Mouse (Mus musculus): Measurements from ENCODE around the gene Rad51ap1. TPM values are rescaled to one million over a fixed set of nuclear protein-coding genes. Genes with fewer than 3 reads are reported as not detected.

The Rad51ap1 gene
- polyA plus RNA-seq (2014; fragmentation: Nextera tagmentation; extraction: Ambion mirVana) = 39.4 and 50.2 TPM in 2 replicates

GRCm38 (mm10) chr6:126939487-126940171, at the start of gene Rad51ap1, which contains the start of gene D6Wsu163e:
Gene Rad51ap1 (minus strand): TSS chr6:126939587.
Gene D6Wsu163e (plus strand): TSS chr6:126939962.
- Histone ChIP-seq H3K4me1 (ENCODE audit: control insufficient read depth, insufficient read depth, low read length) (peaks cover 9% of the 10 kb centered on the region; the same call in 1 of the 2 replicates), H3K9me3 (replicated peaks; ENCODE audit: control insufficient read depth, low read length) (no peaks in the 10 kb centered on the region), H3K4me2 (peak within 1 kb of the TSS; percentile 96), H3K36me3 (ENCODE audit: control insufficient read depth, insufficient read depth, low read length) (no peaks in the 10 kb centered on the region), H3K9ac (ENCODE audit: low read depth, low read length) (peak within 1 kb of the TSS; percentile 81), H3K27ac (ENCODE audit: low read depth, low read length) (peak within 1 kb of the TSS; percentile 46; the same call in 1 of the 2 replicates), H3K27me3 (ENCODE audit: control insufficient read depth, insufficient read depth, low read length) (no peaks in the 10 kb centered on the region), H3K4me3 (ENCODE audit: low read depth, low read length) (peak within 1 kb of the TSS; percentile 91)
- peak; percentile 97 for ATAC-seq (replicated peaks; ENCODE audit: insufficient number of reproducible peaks, low FRiP score, low TSS enrichment)
- WGBS (ENCODE audit: insufficient replicate concordance) = under 1% methylated on average over 33 of the region's 33 CpGs

GRCm38 (mm10) chr6:126981539-126982234, 42.3 kb upstream of the Rad51ap1 start:
- no peak overlapping the region for H3K4me2 ChIP-seq
- H3K9me3 ChIP-seq (replicated peaks; ENCODE audit: control insufficient read depth, low read length) = no peaks in the 10 kb centered on the region
- no peaks in the 10 kb centered on the region for H3K36me3 ChIP-seq (ENCODE audit: control insufficient read depth, insufficient read depth, low read length)
- no peaks in the 10 kb centered on the region for H3K27me3 ChIP-seq (ENCODE audit: control insufficient read depth, insufficient read depth, low read length)
- peak; percentile 67; the same call in 1 of the 2 replicates for ATAC-seq (replicated peaks; ENCODE audit: insufficient number of reproducible peaks, low FRiP score, low TSS enrichment)
- H3K9ac ChIP-seq (ENCODE audit: low read depth, low read length) = no peak overlapping the region
- no peaks in the 10 kb centered on the region for H3K4me1 ChIP-seq (ENCODE audit: control insufficient read depth, insufficient read depth, low read length)
- no peak overlapping the region for H3K4me3 ChIP-seq (ENCODE audit: low read depth, low read length)
- H3K27ac ChIP-seq (ENCODE audit: low read depth, low read length) = no peak overlapping the region
- 32% methylated on average over 5 of the region's 5 CpGs for WGBS (ENCODE audit: insufficient replicate concordance)

GRCm38 (mm10) chr6:126966241-126967026, 27.0 kb upstream of the Rad51ap1 start:
- Histone ChIP-seq H3K9ac (ENCODE audit: low read depth, low read length) (no peak overlapping the region), H3K27ac (ENCODE audit: low read depth, low read length) (peak overlapping the region; percentile 25; the same call in 1 of the 2 replicates), H3K9me3 (replicated peaks; ENCODE audit: control insufficient read depth, low read length) (no peaks in the 10 kb centered on the region), H3K4me3 (ENCODE audit: low read depth, low read length) (no peak overlapping the region), H3K4me2 (no peak overlapping the region), H3K27me3 (ENCODE audit: control insufficient read depth, insufficient read depth, low read length) (no peaks in the 10 kb centered on the region), H3K36me3 (ENCODE audit: control insufficient read depth, insufficient read depth, low read length) (no peaks in the 10 kb centered on the region), H3K4me1 (ENCODE audit: control insufficient read depth, insufficient read depth, low read length) (0 out of 2 replicates have a peak, but pooled peaks cover 5% of the 10 kb centered on the region)
- WGBS (ENCODE audit: insufficient replicate concordance) = 59% methylated on average over 14 of the region's 14 CpGs
- ATAC-seq (replicated peaks; ENCODE audit: insufficient number of reproducible peaks, low FRiP score, low TSS enrichment) = 0 out of 2 replicates have a peak, but pooled peaks have one; percentile 55

GRCm38 (mm10) chr6:126963426-126963825, 24.0 kb upstream of the Rad51ap1 start:
- 87% methylated on average over 9 of the region's 9 CpGs for WGBS (ENCODE audit: insufficient replicate concordance)
- 0 out of 2 replicates have a peak, but pooled peaks cover 5% of the 10 kb centered on the region for H3K4me1 ChIP-seq (ENCODE audit: control insufficient read depth, insufficient read depth, low read length)
- H3K4me3 ChIP-seq (ENCODE audit: low read depth, low read length) = no peak overlapping the region
- H3K4me2 ChIP-seq = no peak overlapping the region
- H3K9me3 ChIP-seq (replicated peaks; ENCODE audit: control insufficient read depth, low read length) = no peaks in the 10 kb centered on the region
- no peaks in the 10 kb centered on the region for H3K27me3 ChIP-seq (ENCODE audit: control insufficient read depth, insufficient read depth, low read length)
- H3K9ac ChIP-seq (ENCODE audit: low read depth, low read length) = no peak overlapping the region
- H3K36me3 ChIP-seq (ENCODE audit: control insufficient read depth, insufficient read depth, low read length) = no peaks in the 10 kb centered on the region
- H3K27ac ChIP-seq (ENCODE audit: low read depth, low read length) = no peak overlapping the region
- ATAC-seq (replicated peaks; ENCODE audit: insufficient number of reproducible peaks, low FRiP score, low TSS enrichment) = no peak

GRCm38 (mm10) chr6:126962709-126963108, 23.3 kb upstream of the Rad51ap1 start:
- ATAC-seq (replicated peaks; ENCODE audit: insufficient number of reproducible peaks, low FRiP score, low TSS enrichment) = no peak
- H3K36me3 ChIP-seq (ENCODE audit: control insufficient read depth, insufficient read depth, low read length) = no peaks in the 10 kb centered on the region
- no peak overlapping the region for H3K4me3 ChIP-seq (ENCODE audit: low read depth, low read length)
- H3K4me2 ChIP-seq = no peak overlapping the region
- H3K27ac ChIP-seq (ENCODE audit: low read depth, low read length) = no peak overlapping the region
- WGBS (ENCODE audit: insufficient replicate concordance) = 68% methylated on average over 5 of the region's 5 CpGs
- H3K9me3 ChIP-seq (replicated peaks; ENCODE audit: control insufficient read depth, low read length) = no peaks in the 10 kb centered on the region
- H3K27me3 ChIP-seq (ENCODE audit: control insufficient read depth, insufficient read depth, low read length) = no peaks in the 10 kb centered on the region
- no peak overlapping the region for H3K9ac ChIP-seq (ENCODE audit: low read depth, low read length)
- 0 out of 2 replicates have a peak, but pooled peaks cover 5% of the 10 kb centered on the region for H3K4me1 ChIP-seq (ENCODE audit: control insufficient read depth, insufficient read depth, low read length)

GRCm38 (mm10) chr6:126961371-126962018, 22.1 kb upstream of the Rad51ap1 start:
- Histone ChIP-seq H3K9ac (ENCODE audit: low read depth, low read length) (no peak overlapping the region), H3K4me2 (no peak overlapping the region), H3K9me3 (replicated peaks; ENCODE audit: control insufficient read depth, low read length) (no peaks in the 10 kb centered on the region), H3K27me3 (ENCODE audit: control insufficient read depth, insufficient read depth, low read length) (no peaks in the 10 kb centered on the region), H3K4me1 (ENCODE audit: control insufficient read depth, insufficient read depth, low read length) (no peaks in the 10 kb centered on the region), H3K4me3 (ENCODE audit: low read depth, low read length) (no peak overlapping the region), H3K27ac (ENCODE audit: low read depth, low read length) (peak overlapping the region; percentile 25; the same call in 1 of the 2 replicates), H3K36me3 (ENCODE audit: control insufficient read depth, insufficient read depth, low read length) (peaks cover 2% of the 10 kb centered on the region; the same call in 1 of the 2 replicates)
- no peak for ATAC-seq (replicated peaks; ENCODE audit: insufficient number of reproducible peaks, low FRiP score, low TSS enrichment)
- WGBS (ENCODE audit: insufficient replicate concordance) = 70% methylated on average over 8 of the region's 8 CpGs

- no peak overlapping the region for H3K27ac ChIP-seq (ENCODE audit: low read depth, low read length)
- no peaks in the 10 kb centered on the region for H3K27me3 ChIP-seq (ENCODE audit: control insufficient read depth, insufficient read depth, low read length)
- H3K4me1 ChIP-seq (ENCODE audit: control insufficient read depth, insufficient read depth, low read length) = no peaks in the 10 kb centered on the region
- no peak overlapping the region for H3K4me2 ChIP-seq
- ATAC-seq (replicated peaks; ENCODE audit: insufficient number of reproducible peaks, low FRiP score, low TSS enrichment) = no peak
- no peak overlapping the region for H3K4me3 ChIP-seq (ENCODE audit: low read depth, low read length)
- no peaks in the 10 kb centered on the region for H3K9me3 ChIP-seq (replicated peaks; ENCODE audit: control insufficient read depth, low read length)
- WGBS (ENCODE audit: insufficient replicate concordance) = 14% methylated on average over 10 of the region's 10 CpGs
- no peak overlapping the region for H3K9ac ChIP-seq (ENCODE audit: low read depth, low read length)
- H3K36me3 ChIP-seq (ENCODE audit: control insufficient read depth, insufficient read depth, low read length) = peaks cover 2% of the 10 kb centered on the region; the same call in 1 of the 2 replicates
These were observed 16.3 kb upstream of the Rad51ap1 start for GRCm38 (mm10) chr6:126955734-126956133.

GRCm38 (mm10) chr6:126948336-126948735, 8.9 kb upstream of the Rad51ap1 start:
- WGBS (ENCODE audit: insufficient replicate concordance) = 90% methylated on average over 4 of the region's 4 CpGs
- ATAC-seq (replicated peaks; ENCODE audit: insufficient number of reproducible peaks, low FRiP score, low TSS enrichment) = no peak
- 0 out of 2 replicates have a peak, but pooled peaks cover 2% of the 10 kb centered on the region for H3K36me3 ChIP-seq (ENCODE audit: control insufficient read depth, insufficient read depth, low read length)

More at GRCm38 (mm10) chr6:126948336-126948735, 8.9 kb upstream of the Rad51ap1 start:
- H3K27me3 ChIP-seq (ENCODE audit: control insufficient read depth, insufficient read depth, low read length) = no peaks in the 10 kb centered on the region
- no peaks in the 10 kb centered on the region for H3K9me3 ChIP-seq (replicated peaks; ENCODE audit: control insufficient read depth, low read length)
- no peak overlapping the region for H3K4me3 ChIP-seq (ENCODE audit: low read depth, low read length)
- H3K9ac ChIP-seq (ENCODE audit: low read depth, low read length) = no peak overlapping the region
- H3K4me2 ChIP-seq = no peak overlapping the region
- no peak overlapping the region for H3K27ac ChIP-seq (ENCODE audit: low read depth, low read length)
- H3K4me1 ChIP-seq (ENCODE audit: control insufficient read depth, insufficient read depth, low read length) = no peaks in the 10 kb centered on the region
